Mouse (Mus musculus): ENCODE measurements around the gene BC035947. TPM values are rescaled to one million over a fixed set of nuclear protein-coding genes. Genes with fewer than 3 reads are reported as not detected.

Gene BC035947
- polyA plus RNA-seq, 1 experiment from 2014 or later, result 2.5 TPM

- peaks cover 39% of the 10 kb centered on the region for H3K36me3 ChIP-seq (ENCODE audit: insufficient read depth, low read length)
Observed at GRCm38 (mm10) chr1:78451070-78451854, 60.7 kb downstream of the BC035947 start.

GRCm38 (mm10) chr1:78448091-78448490 lies 63.9 kb downstream of the BC035947 start:
- 63% methylated on average over 1 of the region's 1 CpGs for WGBS
- H3K27me3 ChIP-seq (ENCODE audit: insufficient read depth, low read length), result no peaks in the 10 kb centered on the region
- peaks cover 31% of the 10 kb centered on the region for H3K36me3 ChIP-seq (ENCODE audit: insufficient read depth, low read length)
- no peak for TF ChIP-seq CTCF (IDR thresholded peaks at IDR 0.05; ENCODE audit: low read depth)
- H3K9me3 ChIP-seq (replicated peaks; ENCODE audit: low read length), result no peaks in the 10 kb centered on the region
- no peaks in the 10 kb centered on the region for H3K4me1 ChIP-seq (replicated peaks; ENCODE audit: insufficient read depth, low read length)
- no peak overlapping the region for H3K9ac ChIP-seq (ENCODE audit: low read depth, low read length)
- H3K4me3 ChIP-seq (replicated peaks; ENCODE audit: low read depth, low read length), result no peak overlapping the region
- H3K27ac ChIP-seq, result no peak overlapping the region
- DNase-seq (ENCODE audit: low spot score) (no peak), ATAC-seq (replicated peaks; ENCODE audit: low FRiP score, low read depth) (no peak)
- no peak overlapping the region for H3K4me2 ChIP-seq (ENCODE audit: low read length)

More at GRCm38 (mm10) chr1:78451070-78451854, 60.7 kb downstream of the BC035947 start:
- H3K27me3 ChIP-seq (ENCODE audit: insufficient read depth, low read length), result no peaks in the 10 kb centered on the region
- no peak overlapping the region for H3K27ac ChIP-seq
- peak; percentile 13 for DNase-seq (ENCODE audit: low spot score)
- no peaks in the 10 kb centered on the region for H3K9me3 ChIP-seq (replicated peaks; ENCODE audit: low read length)
- TF ChIP-seq CTCF (IDR thresholded peaks at IDR 0.05; ENCODE audit: low read depth), result no peak
- H3K9ac ChIP-seq (ENCODE audit: low read depth, low read length), result no peak overlapping the region
- H3K4me3 ChIP-seq (replicated peaks; ENCODE audit: low read depth, low read length), result no peak overlapping the region
- H3K4me2 ChIP-seq (ENCODE audit: low read length), result no peak overlapping the region
- 58% methylated on average over 12 of the region's 12 CpGs for WGBS
- no peak for ATAC-seq (replicated peaks; ENCODE audit: low FRiP score, low read depth)
- H3K4me1 ChIP-seq (replicated peaks; ENCODE audit: insufficient read depth, low read length), result no peaks in the 10 kb centered on the region

Other genes with a start within 250 kb of the BC035947 start
- 16.0 and 18.8 TPM in 2 replicates for gene Sgpp2, start 201.8 kb downstream of the BC035947 start, polyA plus RNA-seq (2015; fragmentation: Nextera tagmentation; extraction: Ambion mirVana)
- gene Farsb, start 23.3 kb downstream of the BC035947 start, polyA plus RNA-seq (2015; fragmentation: Nextera tagmentation; extraction: Ambion mirVana), result 94.3 and 98.7 TPM in 2 replicates
- gene Mogat1, start 1.2 kb downstream of the BC035947 start, polyA plus RNA-seq (2015; fragmentation: Nextera tagmentation; extraction: Ambion mirVana), result 2.0 and 3.0 TPM in 2 replicates
- 55.2 and 58.2 TPM in 2 replicates for gene Acsl3, start 145.7 kb upstream of the BC035947 start, polyA plus RNA-seq (2015; fragmentation: Nextera tagmentation; extraction: Ambion mirVana)
- gene Utp14b, start 145.9 kb upstream of the BC035947 start, polyA plus RNA-seq (2015; fragmentation: Nextera tagmentation; extraction: Ambion mirVana), result 2.6 and 2.7 TPM in 2 replicates

Measured in kidney, postnatal 0 days (tissue).